Mouse (Mus musculus): Measurements from ENCODE around the gene Vmn1r18. TPM values are rescaled to one million over a fixed set of nuclear protein-coding genes. Genes with fewer than 3 reads are reported as not detected.
"Not testable (repeated sequence)": the region's sequence is repeated elsewhere in the genome, so short reads cannot be mapped to it uniquely, and the experiment has no call there.

Gene Vmn1r18
- not detected in 2 replicates for polyA plus RNA-seq (2015; fragmentation: Nextera tagmentation; extraction: Ambion mirVana)

GRCm38 (mm10) chr6:57395683-57396082 is at the start of gene Vmn1r18:
Vmn1r18 (minus strand) TSS chr6:57395783.
- H3K4me2 ChIP-seq = no peak within 1 kb of the TSS
- no peaks in the 10 kb centered on the region for H3K9me3 ChIP-seq (replicated peaks)
- H3K36me3 ChIP-seq (replicated peaks) = no peaks in the 10 kb centered on the region
- H3K9ac ChIP-seq = no peak within 1 kb of the TSS
- H3K4me1 ChIP-seq (replicated peaks) = no peaks in the 10 kb centered on the region
- H3K27ac ChIP-seq (replicated peaks) = no peak within 1 kb of the TSS
- no peak for ATAC-seq (ENCODE audit: insufficient read depth)
- H3K4me3 ChIP-seq (replicated peaks) = no peak within 1 kb of the TSS
- H3K27me3 ChIP-seq = no peaks in the 10 kb centered on the region

- no peak overlapping the region for H3K4me3 ChIP-seq (replicated peaks)
- no peaks in the 10 kb centered on the region for H3K9me3 ChIP-seq (replicated peaks)
- H3K4me2 ChIP-seq = no peak overlapping the region
- no peaks in the 10 kb centered on the region for H3K4me1 ChIP-seq (replicated peaks)
- H3K9ac ChIP-seq = no peak overlapping the region
- 47% methylated on average over 1 of the region's 1 CpGs for WGBS (ENCODE audit: insufficient replicate concordance)
- no peaks in the 10 kb centered on the region for H3K27me3 ChIP-seq
- no peak for ATAC-seq (ENCODE audit: insufficient read depth)
- no peak overlapping the region for H3K27ac ChIP-seq (replicated peaks)
- no peaks in the 10 kb centered on the region for H3K36me3 ChIP-seq (replicated peaks)
These were observed 35.6 kb upstream of the Vmn1r18 start for GRCm38 (mm10) chr6:57431196-57431595.

- no peak within 1 kb of the TSS for H3K27ac ChIP-seq (replicated peaks)
- 33% methylated on average over 1 of the region's 1 CpGs for WGBS (ENCODE audit: insufficient replicate concordance)
These were observed 33.0 kb upstream of the Vmn1r18 start, which contains the start of gene Vmn1r20 for GRCm38 (mm10) chr6:57428630-57429029. Vmn1r20 (plus strand) TSS chr6:57428930.

GRCm38 (mm10) chr6:57403480-57403879 is 7.9 kb upstream of the Vmn1r18 start, which contains the start of gene Vmn1r19:
Vmn1r19 (plus strand) TSS chr6:57403780.
- not testable (repeated sequence) for H3K4me3 ChIP-seq (replicated peaks); H3K4me1 ChIP-seq (replicated peaks); H3K36me3 ChIP-seq (replicated peaks); H3K9ac ChIP-seq; ATAC-seq (ENCODE audit: insufficient read depth); H3K27ac ChIP-seq (replicated peaks); H3K9me3 ChIP-seq (replicated peaks); H3K4me2 ChIP-seq; H3K27me3 ChIP-seq
- WGBS (ENCODE audit: insufficient replicate concordance) = 39% methylated on average over 3 of the region's 3 CpGs

More at GRCm38 (mm10) chr6:57428630-57429029, 33.0 kb upstream of the Vmn1r18 start, which contains the start of gene Vmn1r20:
- ATAC-seq (ENCODE audit: insufficient read depth) = no peak
- no peak within 1 kb of the TSS for H3K4me3 ChIP-seq (replicated peaks)
- no peak within 1 kb of the TSS for H3K9ac ChIP-seq
- no peak within 1 kb of the TSS for H3K4me2 ChIP-seq
- no peaks in the 10 kb centered on the region for H3K9me3 ChIP-seq (replicated peaks)
- H3K4me1 ChIP-seq (replicated peaks) = no peaks in the 10 kb centered on the region
- no peaks in the 10 kb centered on the region for H3K27me3 ChIP-seq
- H3K36me3 ChIP-seq (replicated peaks) = no peaks in the 10 kb centered on the region

- no peaks in the 10 kb centered on the region for H3K9me3 ChIP-seq (replicated peaks)
- H3K27ac ChIP-seq (replicated peaks) = no peak overlapping the region
- H3K36me3 ChIP-seq (replicated peaks) = no peaks in the 10 kb centered on the region
- no peak overlapping the region for H3K4me2 ChIP-seq
- 67% methylated on average over 1 of the region's 1 CpGs for WGBS (ENCODE audit: insufficient replicate concordance)
- ATAC-seq (ENCODE audit: insufficient read depth) = no peak
- no peaks in the 10 kb centered on the region for H3K4me1 ChIP-seq (replicated peaks)
- no peaks in the 10 kb centered on the region for H3K27me3 ChIP-seq
- H3K4me3 ChIP-seq (replicated peaks) = no peak overlapping the region
- no peak overlapping the region for H3K9ac ChIP-seq
These were observed 28.1 kb downstream of the Vmn1r18 start for GRCm38 (mm10) chr6:57367496-57367895.

GRCm38 (mm10) chr6:57365866-57366265 is 29.7 kb downstream of the Vmn1r18 start:
- H3K9ac ChIP-seq; H3K4me3 ChIP-seq (replicated peaks); H3K4me1 ChIP-seq (replicated peaks); H3K4me2 ChIP-seq; H3K9me3 ChIP-seq (replicated peaks); H3K36me3 ChIP-seq (replicated peaks); H3K27me3 ChIP-seq; ATAC-seq (ENCODE audit: insufficient read depth); H3K27ac ChIP-seq (replicated peaks): not testable (repeated sequence)
- WGBS (ENCODE audit: insufficient replicate concordance) = 66% methylated on average over 1 of the region's 1 CpGs

- no peak within 1 kb of the TSS for H3K27ac ChIP-seq (replicated peaks)
- H3K4me2 ChIP-seq = no peak within 1 kb of the TSS
- 53% methylated on average over 1 of the region's 1 CpGs for WGBS (ENCODE audit: insufficient replicate concordance)
- no peak within 1 kb of the TSS for H3K4me3 ChIP-seq (replicated peaks)
- ATAC-seq (ENCODE audit: insufficient read depth) = no peak
- H3K36me3 ChIP-seq (replicated peaks) = no peaks in the 10 kb centered on the region
- no peak within 1 kb of the TSS for H3K9ac ChIP-seq
- H3K4me1 ChIP-seq (replicated peaks) = no peaks in the 10 kb centered on the region
- no peaks in the 10 kb centered on the region for H3K9me3 ChIP-seq (replicated peaks)
- no peaks in the 10 kb centered on the region for H3K27me3 ChIP-seq
These were observed 32.0 kb downstream of the Vmn1r18 start, which contains the start of gene Vmn1r17 for GRCm38 (mm10) chr6:57363627-57364026. Vmn1r17 (minus strand) TSS chr6:57363727.

GRCm38 (mm10) chr6:57356864-57357263 is 38.7 kb downstream of the Vmn1r18 start:
- ATAC-seq (ENCODE audit: insufficient read depth) = no peak
- 39% methylated on average over 2 of the region's 2 CpGs for WGBS (ENCODE audit: insufficient replicate concordance)
- H3K4me3 ChIP-seq (replicated peaks) = no peak overlapping the region
- H3K9me3 ChIP-seq (replicated peaks) = no peaks in the 10 kb centered on the region
- no peak overlapping the region for H3K27ac ChIP-seq (replicated peaks)
- no peaks in the 10 kb centered on the region for H3K36me3 ChIP-seq (replicated peaks)
- no peak overlapping the region for H3K9ac ChIP-seq
- H3K4me1 ChIP-seq (replicated peaks) = no peaks in the 10 kb centered on the region
- no peaks in the 10 kb centered on the region for H3K27me3 ChIP-seq
- no peak overlapping the region for H3K4me2 ChIP-seq

- Histone ChIP-seq H3K36me3 (replicated peaks) (no peaks in the 10 kb centered on the region), H3K9me3 (replicated peaks) (no peaks in the 10 kb centered on the region), H3K4me1 (replicated peaks) (no peaks in the 10 kb centered on the region), H3K27me3 (no peaks in the 10 kb centered on the region), H3K27ac (replicated peaks) (no peak within 1 kb of the TSS), H3K4me3 (replicated peaks) (no peak within 1 kb of the TSS), H3K4me2 (no peak within 1 kb of the TSS), H3K9ac (no peak within 1 kb of the TSS)
- no peak for ATAC-seq (ENCODE audit: insufficient read depth)
- 51% methylated on average over 3 of the region's 3 CpGs for WGBS (ENCODE audit: insufficient replicate concordance)
These were observed 66.2 kb downstream of the Vmn1r18 start, which contains the start of gene Vmn1r16 for GRCm38 (mm10) chr6:57329394-57329793. Vmn1r16 (minus strand) TSS chr6:57329494.

Other genes starting within 250 kb of the Vmn1r18 start
- gene Vmn1r12, start 238.9 kb downstream of the Vmn1r18 start, polyA plus RNA-seq (2015; fragmentation: Nextera tagmentation; extraction: Ambion mirVana) = not detected in 2 replicates
- gene Vmn1r13, start 192.5 kb downstream of the Vmn1r18 start, polyA plus RNA-seq (2015; fragmentation: Nextera tagmentation; extraction: Ambion mirVana) = not detected in 2 replicates
- not detected in 2 replicates for gene Vmn1r14, start 164.1 kb downstream of the Vmn1r18 start, polyA plus RNA-seq (2015; fragmentation: Nextera tagmentation; extraction: Ambion mirVana)
- not detected in 2 replicates for gene Vmn1r15, start 137.8 kb downstream of the Vmn1r18 start, polyA plus RNA-seq (2015; fragmentation: Nextera tagmentation; extraction: Ambion mirVana)
- not detected in 2 replicates for gene Vmn1r16, start 66.3 kb downstream of the Vmn1r18 start, polyA plus RNA-seq (2015; fragmentation: Nextera tagmentation; extraction: Ambion mirVana)
- gene Vmn1r17, start 32.1 kb downstream of the Vmn1r18 start, polyA plus RNA-seq (2015; fragmentation: Nextera tagmentation; extraction: Ambion mirVana) = not detected in 2 replicates
- gene Vmn1r19, start 8.0 kb upstream of the Vmn1r18 start, polyA plus RNA-seq (2015; fragmentation: Nextera tagmentation; extraction: Ambion mirVana) = not detected in 2 replicates
- gene Vmn1r20, start 33.1 kb upstream of the Vmn1r18 start, polyA plus RNA-seq (2015; fragmentation: Nextera tagmentation; extraction: Ambion mirVana) = not detected in 2 replicates
- 4.6 and 5.1 TPM in 2 replicates for gene Ppm1k, start 139.7 kb upstream of the Vmn1r18 start, polyA plus RNA-seq (2015; fragmentation: Nextera tagmentation; extraction: Ambion mirVana)
- 3.0 and 3.7 TPM in 2 replicates for gene Herc6, start 185.2 kb upstream of the Vmn1r18 start, polyA plus RNA-seq (2015; fragmentation: Nextera tagmentation; extraction: Ambion mirVana)

Measured in liver, embryonic 15.5 days (tissue).